Mouse (Mus musculus) embryonic fibroblast, embryonic 13.5 days (primary cell): ENCODE data around the gene Dao.

Source experiments
- CTCF ChIP-seq: IDR thresholded peaks from 2 replicates; pipeline ENCODE4 v1.5.1; 2011; ENCODE audit warnings: mild to moderate bottlenecking, control low read depth, low read length, moderate library complexity, borderline replicate concordance; ENCODE audit not compliant: insufficient read depth
- POLR2A ChIP-seq: IDR thresholded peaks from 2 replicates; pipeline ENCODE4 v1.6.1; 2011; ENCODE audit warnings: low read depth, mild to moderate bottlenecking, control low read depth, low read length, moderate library complexity

DNA sequence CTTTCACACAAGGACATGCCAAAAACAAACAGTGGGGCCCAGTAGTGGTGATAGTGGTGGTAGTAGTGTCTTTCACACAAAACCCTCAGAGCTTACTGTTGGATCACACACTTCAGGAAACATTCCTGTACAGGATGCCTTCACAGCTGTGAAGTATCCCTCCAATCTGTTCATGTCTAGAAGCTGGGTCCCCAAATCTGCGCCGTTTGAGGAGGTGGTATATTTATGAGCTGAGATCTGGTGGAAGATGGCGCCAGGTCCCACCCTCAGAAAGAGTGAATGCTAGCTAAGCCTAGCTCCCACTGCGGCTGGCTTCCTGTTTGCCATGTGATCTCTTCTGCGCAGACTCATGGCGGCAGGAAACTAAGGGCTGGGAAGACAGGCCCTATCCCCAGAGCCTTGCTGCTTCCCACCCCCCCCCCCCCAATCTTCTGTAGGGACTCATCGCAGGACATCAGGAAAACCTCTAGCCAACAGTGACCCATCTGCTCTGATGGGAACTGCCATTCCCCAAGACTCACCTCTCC lies 37.8 kb upstream of the Dao start:
- no peak for TF ChIP-seq POLR2A
- no peak for TF ChIP-seq CTCF
